Mouse (Mus musculus): ENCODE results near the gene Myl4. TPM values are rescaled to one million over a fixed set of nuclear protein-coding genes. Genes with fewer than 3 reads are reported as not detected.

The Myl4 gene
- polyA plus RNA-seq, 1 experiment from 2014 or later = 0.84 TPM

GRCm38 (mm10) chr11:104604192-104604591 lies 53.7 kb downstream of the Myl4 start:
- WGBS = 48% methylated on average over 6 of the region's 6 CpGs
- ATAC-seq (replicated peaks; ENCODE audit: low FRiP score) = no peak
- no peak for DNase-seq (ENCODE audit: low spot score)

GRCm38 (mm10) chr11:104607491-104608245 lies 57.2 kb downstream of the Myl4 start, which contains the start of gene Itgb3:
TSS of gene Itgb3 (plus strand) at chr11:104608000.
- ATAC-seq (replicated peaks; ENCODE audit: low FRiP score) (peak; percentile 86), DNase-seq (ENCODE audit: low spot score) (peak; percentile 90)
- H3K27ac ChIP-seq (ENCODE audit: low read depth, low read length) = no peak within 1 kb of the TSS
- H3K4me2 ChIP-seq (ENCODE audit: low read depth, low read length, severe bottlenecking) = peak within 1 kb of the TSS; percentile 68
- WGBS = under 1% methylated on average over 49 of the region's 51 CpGs
- H3K9me3 ChIP-seq (ENCODE audit: control insufficient read depth, low read length) = no peaks in the 10 kb centered on the region
- H3K4me3 ChIP-seq (ENCODE audit: low read depth, low read length) = peak within 1 kb of the TSS; percentile 45
- peaks cover 16% of the 10 kb centered on the region for H3K27me3 ChIP-seq (ENCODE audit: control insufficient read depth, insufficient read depth, low read length)
- H3K4me1 ChIP-seq (replicated peaks; ENCODE audit: control insufficient read depth, insufficient read depth, low read length) = peaks cover 5% of the 10 kb centered on the region; the same call in 1 of the 2 replicates
- no peaks in the 10 kb centered on the region for H3K36me3 ChIP-seq (ENCODE audit: control insufficient read depth, insufficient read depth, low read length)
- H3K9ac ChIP-seq (ENCODE audit: low read length) = peak within 1 kb of the TSS; percentile 44

More at GRCm38 (mm10) chr11:104604192-104604591, 53.7 kb downstream of the Myl4 start:
- no peak overlapping the region for H3K4me2 ChIP-seq (ENCODE audit: low read depth, low read length, severe bottlenecking)
- peaks cover 5% of the 10 kb centered on the region; the same call in 1 of the 2 replicates for H3K4me1 ChIP-seq (replicated peaks; ENCODE audit: control insufficient read depth, insufficient read depth, low read length)
- no peaks in the 10 kb centered on the region for H3K9me3 ChIP-seq (ENCODE audit: control insufficient read depth, low read length)
- H3K27me3 ChIP-seq (ENCODE audit: control insufficient read depth, insufficient read depth, low read length) = peaks cover 12% of the 10 kb centered on the region
- no peak overlapping the region for H3K27ac ChIP-seq (ENCODE audit: low read depth, low read length)
- no peak overlapping the region for H3K4me3 ChIP-seq (ENCODE audit: low read depth, low read length)
- H3K36me3 ChIP-seq (ENCODE audit: control insufficient read depth, insufficient read depth, low read length) = no peaks in the 10 kb centered on the region
- H3K9ac ChIP-seq (ENCODE audit: low read length) = no peak overlapping the region

- peak; percentile 59 for ATAC-seq (replicated peaks; ENCODE audit: low FRiP score)
- Histone ChIP-seq H3K9me3 (ENCODE audit: control insufficient read depth, low read length) (no peaks in the 10 kb centered on the region), H3K4me3 (ENCODE audit: low read depth, low read length) (peak overlapping the region; percentile 45), H3K9ac (ENCODE audit: low read length) (peak overlapping the region; percentile 44), H3K36me3 (ENCODE audit: control insufficient read depth, insufficient read depth, low read length) (no peaks in the 10 kb centered on the region), H3K27ac (ENCODE audit: low read depth, low read length) (no peak overlapping the region), H3K4me2 (ENCODE audit: low read depth, low read length, severe bottlenecking) (peak overlapping the region; percentile 68), H3K27me3 (ENCODE audit: control insufficient read depth, insufficient read depth, low read length) (peaks cover 16% of the 10 kb centered on the region), H3K4me1 (replicated peaks; ENCODE audit: control insufficient read depth, insufficient read depth, low read length) (peaks cover 5% of the 10 kb centered on the region; the same call in 1 of the 2 replicates)
- peak; percentile 60 for DNase-seq (ENCODE audit: low spot score)
- WGBS = under 1% methylated on average over 23 of the region's 23 CpGs
Measured at GRCm38 (mm10) chr11:104608249-104608920, 57.9 kb downstream of the Myl4 start.

DNA sequence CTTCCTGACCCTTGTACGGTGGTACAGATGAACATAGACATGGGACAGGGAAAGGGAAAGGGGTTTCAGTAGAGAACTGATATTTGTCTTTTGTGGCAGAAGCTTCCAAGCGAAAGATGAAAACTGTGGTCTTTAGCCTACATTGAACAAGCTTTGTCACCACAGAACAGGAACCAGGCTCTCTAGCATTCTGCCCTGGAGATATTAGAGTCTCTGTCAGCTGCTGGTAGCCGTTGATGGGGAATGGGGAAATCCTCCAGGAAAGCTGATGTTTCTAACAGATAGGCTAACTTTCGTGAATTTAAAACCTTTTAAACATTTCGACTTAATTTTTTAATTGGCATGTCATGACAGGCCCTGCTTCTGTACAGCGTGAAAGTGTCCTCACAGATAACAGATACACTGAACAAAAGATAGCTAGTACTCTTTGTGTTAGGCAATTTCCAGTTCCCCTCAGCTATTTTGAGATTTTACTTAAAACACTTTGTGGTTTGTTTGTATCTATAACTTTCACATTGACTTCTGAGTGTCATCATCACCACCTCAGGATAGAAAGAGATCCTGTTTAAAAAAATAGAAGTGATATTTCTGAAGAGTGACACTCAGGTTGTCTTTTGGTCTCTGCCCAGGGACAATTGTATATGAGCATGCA lies 58.7 kb downstream of the Myl4 start:
- Histone ChIP-seq H3K36me3 (ENCODE audit: control insufficient read depth, insufficient read depth, low read length) (no peaks in the 10 kb centered on the region), H3K9me3 (ENCODE audit: control insufficient read depth, low read length) (no peaks in the 10 kb centered on the region), H3K9ac (ENCODE audit: low read length) (no peak overlapping the region), H3K4me3 (ENCODE audit: low read depth, low read length) (no peak overlapping the region), H3K27ac (ENCODE audit: low read depth, low read length) (no peak overlapping the region), H3K4me1 (replicated peaks; ENCODE audit: control insufficient read depth, insufficient read depth, low read length) (peaks cover 5% of the 10 kb centered on the region; the same call in 1 of the 2 replicates), H3K27me3 (ENCODE audit: control insufficient read depth, insufficient read depth, low read length) (peaks cover 16% of the 10 kb centered on the region), H3K4me2 (ENCODE audit: low read depth, low read length, severe bottlenecking) (no peak overlapping the region)
- no peak for DNase-seq (ENCODE audit: low spot score)
- no peak for ATAC-seq (replicated peaks; ENCODE audit: low FRiP score)
- WGBS = 68% methylated on average over 6 of the region's 6 CpGs

- no peaks in the 10 kb centered on the region for H3K9me3 ChIP-seq (ENCODE audit: control insufficient read depth, low read length)
- ATAC-seq (replicated peaks; ENCODE audit: low FRiP score) (no peak), DNase-seq (ENCODE audit: low spot score) (no peak)
- H3K36me3 ChIP-seq (ENCODE audit: control insufficient read depth, insufficient read depth, low read length) = no peaks in the 10 kb centered on the region
- H3K27me3 ChIP-seq (ENCODE audit: control insufficient read depth, insufficient read depth, low read length) = peaks cover 16% of the 10 kb centered on the region
- H3K9ac ChIP-seq (ENCODE audit: low read length) = no peak overlapping the region
- 39% methylated on average over 4 of the region's 4 CpGs for WGBS
- no peak overlapping the region for H3K4me2 ChIP-seq (ENCODE audit: low read depth, low read length, severe bottlenecking)
- no peak overlapping the region for H3K4me3 ChIP-seq (ENCODE audit: low read depth, low read length)
- H3K4me1 ChIP-seq (replicated peaks; ENCODE audit: control insufficient read depth, insufficient read depth, low read length) = peaks cover 5% of the 10 kb centered on the region; the same call in 1 of the 2 replicates
- H3K27ac ChIP-seq (ENCODE audit: low read depth, low read length) = no peak overlapping the region
Measured at GRCm38 (mm10) chr11:104609733-104610132, 59.3 kb downstream of the Myl4 start.

GRCm38 (mm10) chr11:104611579-104612151 lies 61.2 kb downstream of the Myl4 start:
- no peak overlapping the region for H3K9ac ChIP-seq (ENCODE audit: low read length)
- no peaks in the 10 kb centered on the region for H3K36me3 ChIP-seq (ENCODE audit: control insufficient read depth, insufficient read depth, low read length)
- no peak overlapping the region for H3K4me2 ChIP-seq (ENCODE audit: low read depth, low read length, severe bottlenecking)
- no peak for ATAC-seq (replicated peaks; ENCODE audit: low FRiP score)
- H3K4me1 ChIP-seq (replicated peaks; ENCODE audit: control insufficient read depth, insufficient read depth, low read length) = peaks cover 5% of the 10 kb centered on the region; the same call in 1 of the 2 replicates
- no peaks in the 10 kb centered on the region for H3K9me3 ChIP-seq (ENCODE audit: control insufficient read depth, low read length)
- H3K4me3 ChIP-seq (ENCODE audit: low read depth, low read length) = no peak overlapping the region
- DNase-seq (ENCODE audit: low spot score) = no peak
- WGBS = 44% methylated on average over 4 of the region's 4 CpGs
- H3K27me3 ChIP-seq (ENCODE audit: control insufficient read depth, insufficient read depth, low read length) = peaks cover 13% of the 10 kb centered on the region
- H3K27ac ChIP-seq (ENCODE audit: low read depth, low read length) = no peak overlapping the region

DNA sequence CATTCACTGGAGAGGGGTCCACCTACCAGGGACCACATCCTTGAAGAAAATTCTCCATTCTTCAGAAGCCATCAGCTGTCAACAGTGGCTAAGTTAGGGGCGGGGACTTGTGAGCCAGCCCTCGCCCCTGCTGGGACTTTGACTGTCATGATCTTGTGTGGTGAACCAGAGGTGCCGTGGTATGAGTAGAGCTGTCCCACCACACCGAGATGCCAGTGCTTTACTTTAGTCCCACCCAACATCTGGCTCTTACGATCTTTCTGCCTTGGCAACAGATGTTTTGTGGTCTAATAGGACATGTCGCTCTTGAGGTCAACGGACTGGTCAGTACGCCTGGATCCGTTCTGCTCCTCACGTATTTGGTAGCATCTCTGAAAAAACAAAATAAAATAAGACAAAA lies 63.1 kb downstream of the Myl4 start:
- no peaks in the 10 kb centered on the region for H3K9me3 ChIP-seq (ENCODE audit: control insufficient read depth, low read length)
- 86% methylated on average over 10 of the region's 10 CpGs for WGBS
- H3K4me2 ChIP-seq (ENCODE audit: low read depth, low read length, severe bottlenecking) = no peak overlapping the region
- no peak overlapping the region for H3K9ac ChIP-seq (ENCODE audit: low read length)
- H3K4me3 ChIP-seq (ENCODE audit: low read depth, low read length) = no peak overlapping the region
- H3K27ac ChIP-seq (ENCODE audit: low read depth, low read length) = no peak overlapping the region
- no peaks in the 10 kb centered on the region; the same call in 1 of the 2 replicates for H3K4me1 ChIP-seq (replicated peaks; ENCODE audit: control insufficient read depth, insufficient read depth, low read length)
- H3K36me3 ChIP-seq (ENCODE audit: control insufficient read depth, insufficient read depth, low read length) = no peaks in the 10 kb centered on the region
- H3K27me3 ChIP-seq (ENCODE audit: control insufficient read depth, insufficient read depth, low read length) = peaks cover 9% of the 10 kb centered on the region
- no peak for ATAC-seq (replicated peaks; ENCODE audit: low FRiP score)
- no peak for DNase-seq (ENCODE audit: low spot score)

DNA sequence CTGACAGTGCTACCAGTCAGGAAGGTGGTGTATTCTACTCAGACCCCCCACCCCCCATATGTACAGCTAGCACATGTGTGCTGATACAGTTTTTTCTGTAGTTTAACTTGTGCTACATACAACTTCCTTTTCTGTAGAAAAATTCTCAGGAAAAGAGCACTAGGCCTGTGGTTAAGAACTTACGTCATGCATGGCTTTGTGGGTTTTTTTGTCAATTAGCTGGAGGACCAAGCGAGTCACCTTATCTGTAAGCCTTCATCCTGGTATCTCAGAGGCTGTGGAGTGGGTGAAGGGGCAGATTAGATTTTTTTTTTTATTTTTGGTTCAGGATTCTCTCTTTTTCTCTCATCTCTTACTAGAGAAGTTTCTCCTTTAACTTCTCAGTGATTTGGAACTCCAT lies 63.7 kb downstream of the Myl4 start:
- ATAC-seq (replicated peaks; ENCODE audit: low FRiP score) = no peak
- WGBS = 75% methylated on average over 2 of the region's 2 CpGs

More for the DNA sequence above, 63.7 kb downstream of the Myl4 start:
- no peak overlapping the region for H3K9ac ChIP-seq (ENCODE audit: low read length)
- H3K4me3 ChIP-seq (ENCODE audit: low read depth, low read length) = no peak overlapping the region
- H3K36me3 ChIP-seq (ENCODE audit: control insufficient read depth, insufficient read depth, low read length) = no peaks in the 10 kb centered on the region
- H3K4me2 ChIP-seq (ENCODE audit: low read depth, low read length, severe bottlenecking) = no peak overlapping the region
- H3K27me3 ChIP-seq (ENCODE audit: control insufficient read depth, insufficient read depth, low read length) = peaks cover 4% of the 10 kb centered on the region
- DNase-seq (ENCODE audit: low spot score) = no peak
- no peak overlapping the region for H3K27ac ChIP-seq (ENCODE audit: low read depth, low read length)
- peaks cover under 1% of the 10 kb centered on the region; the same call in 1 of the 2 replicates for H3K4me1 ChIP-seq (replicated peaks; ENCODE audit: control insufficient read depth, insufficient read depth, low read length)
- H3K9me3 ChIP-seq (ENCODE audit: control insufficient read depth, low read length) = no peaks in the 10 kb centered on the region

Measured in forebrain, embryonic 11.5 days (tissue).